Mouse (Mus musculus) heart, embryonic 15.5 days (tissue): ENCODE results near the gene Gm3776. TPM values are rescaled to one million over a fixed set of nuclear protein-coding genes. Genes with fewer than 3 reads are reported as not detected.
A peak's percentile ranks its signal among the peaks of the same experiment; 100 is the strongest.
"Not testable (repeated sequence)": the region's sequence is repeated elsewhere in the genome, so short reads cannot be mapped to it uniquely, and the experiment has no call there.

Experiments
- ATAC-seq: fragments of 200-750 bp; cut with Nextera tagmentation; replicated peaks from 2 replicates; pipeline ENCODE4 v1.8.0; 2017; ENCODE audit warnings: low read depth, moderate TSS enrichment; ENCODE audit not compliant: insufficient number of reproducible peaks, insufficient read depth, low FRiP score
- H3K27ac ChIP-seq: fragments of 300-500 bp; sonication (generic); 2 replicates; pipeline ENCODE4 v1.5.1; 2015; ENCODE audit warnings: mild to moderate bottlenecking, inconsistent platforms
- H3K27me3 ChIP-seq: fragments of 300-500 bp; sonication (generic); 2 replicates; pipeline ENCODE4 v1.6.1; 2015; ENCODE audit warnings: inconsistent platforms
- H3K36me3 ChIP-seq: fragments of 300-500 bp; sonication (generic); 2 replicates; pipeline ENCODE4 v1.6.1; 2015; ENCODE audit warnings: mild to moderate bottlenecking, inconsistent platforms
- H3K4me1 ChIP-seq: fragments of 300-500 bp; sonication (generic); replicated peaks from 2 replicates; pipeline ENCODE4 v1.6.1; 2015; ENCODE audit warnings: inconsistent platforms
- H3K4me2 ChIP-seq: fragments of 300-500 bp; sonication (generic); 2 replicates; pipeline ENCODE4 v1.6.1; 2015; ENCODE audit warnings: inconsistent platforms, mild to moderate bottlenecking, moderate library complexity
- H3K4me3 ChIP-seq: fragments of 300-500 bp; sonication (generic); 2 replicates; pipeline ENCODE4 v1.5.1; 2015; ENCODE audit warnings: mild to moderate bottlenecking, inconsistent platforms
- H3K9ac ChIP-seq: fragments of 300-500 bp; sonication (generic); 2 replicates; pipeline ENCODE4 v1.6.1; 2015; ENCODE audit warnings: mild to moderate bottlenecking, inconsistent platforms
- H3K9me3 ChIP-seq: fragments of 300-500 bp; sonication (generic); replicated peaks from 2 replicates; pipeline ENCODE4 v1.6.1; 2016; ENCODE audit warnings: inconsistent platforms
- WGBS: fragments of 180-500 bp; shearing (Covaris S2); methylation state at CpG from one replicate; pipeline ENCODE4 v1.1.7; 2015; ENCODE audit warnings: mixed read lengths; 5-methylcytosine and 5-hydroxymethylcytosine counted together
- polyA plus RNA-seq: library from polyadenylated mRNA; unstranded; fragments of >200 nt; fragmentation: Nextera tagmentation; extraction: Ambion mirVana; gene quantifications from 2 replicates; pipeline ENCODE4 v1.2.1, GENCODE M21; 2015

Gene Gm3776
- polyA plus RNA-seq, 1 experiment from 2014 or later = not detected

DNA sequence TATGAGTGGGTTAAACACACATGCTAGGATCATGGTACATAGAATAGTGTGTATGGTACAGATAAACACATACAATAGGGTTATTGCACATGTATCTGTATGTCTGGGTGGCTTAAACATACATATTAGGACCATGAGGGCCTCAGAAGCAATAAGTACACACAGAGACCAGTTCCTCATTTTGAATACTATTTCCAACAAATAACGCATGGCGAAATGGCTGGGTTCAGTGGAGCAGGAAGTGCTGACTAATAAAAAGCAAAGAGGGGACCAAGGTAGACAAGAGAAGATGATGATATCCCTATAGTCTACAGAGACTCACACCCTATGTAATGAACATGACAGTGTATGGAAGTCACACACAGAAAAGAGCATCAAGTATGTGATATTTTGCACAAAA is 28.8 kb upstream of the Gm3776 start:
- no peak for ATAC-seq
- Histone ChIP-seq H3K4me1 (peaks cover 8% of the 10 kb centered on the region), H3K27ac (no peak overlapping the region), H3K36me3 (no peaks in the 10 kb centered on the region), H3K4me3 (no peak overlapping the region), H3K9ac (no peak overlapping the region), H3K27me3 (no peaks in the 10 kb centered on the region), H3K9me3 (no peaks in the 10 kb centered on the region), H3K4me2 (no peak overlapping the region)
- 93% methylated on average over 2 of the region's 2 CpGs for WGBS

DNA sequence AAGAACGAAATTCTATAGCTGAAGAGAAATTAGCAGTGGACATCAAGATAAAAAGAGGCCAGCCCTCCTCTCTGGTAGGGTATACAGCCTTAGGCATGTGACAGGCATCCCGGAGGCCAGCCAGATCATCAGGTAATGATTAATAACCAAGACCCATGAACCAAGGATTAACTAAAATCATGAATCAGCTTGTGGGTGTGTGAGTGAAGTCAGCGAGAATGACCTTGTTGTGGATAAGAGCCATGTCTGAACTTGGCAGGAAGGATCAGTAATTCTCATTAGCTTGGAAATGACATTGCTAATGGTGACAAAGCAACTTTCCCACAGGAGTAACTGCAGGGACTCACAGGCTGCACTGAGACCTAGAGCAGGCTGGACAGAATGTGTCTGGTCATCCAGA is 27.3 kb upstream of the Gm3776 start:
- not testable (repeated sequence) for H3K4me3 ChIP-seq, H3K4me1 ChIP-seq, H3K27ac ChIP-seq, H3K4me2 ChIP-seq, H3K27me3 ChIP-seq, H3K9me3 ChIP-seq, H3K36me3 ChIP-seq, H3K9ac ChIP-seq, ATAC-seq
- WGBS = 51% methylated on average over 3 of the region's 3 CpGs

DNA sequence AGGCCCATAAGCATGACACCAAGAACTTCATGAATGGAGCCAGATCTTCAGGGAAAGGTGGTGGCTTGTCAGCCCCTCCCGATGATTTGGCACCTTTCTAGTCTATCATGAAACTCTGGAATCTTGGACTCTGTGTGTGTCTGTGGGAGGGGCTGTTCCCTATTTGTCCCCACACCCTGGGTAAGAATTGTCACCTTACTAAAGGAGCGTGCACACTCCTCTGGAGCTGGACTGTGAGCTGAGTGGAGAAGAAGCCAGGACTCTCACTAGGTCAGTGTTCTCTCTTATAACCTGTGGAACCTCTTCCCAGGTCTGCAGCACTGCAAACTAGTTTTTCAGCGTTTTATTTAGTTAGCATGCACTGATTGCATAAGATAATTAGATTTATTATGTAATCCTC is 26.5 kb upstream of the Gm3776 start, which contains the start of gene Gsta1:
Gsta1 (plus strand) TSS at position 196 of the 400 bp plus-strand sequence.
- not testable (repeated sequence) for H3K9me3 ChIP-seq, ATAC-seq, H3K27ac ChIP-seq, H3K36me3 ChIP-seq, H3K4me2 ChIP-seq, H3K27me3 ChIP-seq, H3K4me1 ChIP-seq, H3K4me3 ChIP-seq, H3K9ac ChIP-seq
- WGBS = 60% methylated on average over 2 of the region's 3 CpGs

DNA sequence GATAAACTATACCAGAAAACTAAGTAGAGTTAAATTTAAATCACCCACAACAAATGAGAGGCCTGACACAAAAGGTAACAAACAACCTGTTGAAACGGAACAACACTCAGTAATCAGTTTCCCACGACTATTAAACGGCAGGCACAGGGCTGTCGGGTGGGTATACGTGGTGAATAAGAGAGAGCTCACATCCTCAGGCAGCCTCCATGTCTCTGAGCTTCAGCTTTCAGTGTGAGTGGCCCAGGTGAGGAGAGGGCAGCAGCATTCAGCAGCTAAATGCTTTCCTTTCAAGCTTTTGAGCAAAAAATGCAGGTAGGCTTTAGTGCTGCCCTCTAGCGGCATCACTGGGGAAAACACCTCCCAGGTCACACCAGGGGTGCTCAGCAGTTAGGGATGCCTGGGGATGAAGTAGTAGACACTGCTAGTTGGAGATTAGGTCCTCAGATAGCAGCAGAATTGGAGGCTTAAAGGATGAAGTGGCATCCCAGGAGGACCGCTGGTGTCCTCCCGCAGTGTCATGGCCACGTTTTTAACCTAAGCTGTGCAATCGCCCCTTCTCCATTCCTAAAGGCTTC is 23.7 kb upstream of the Gm3776 start:
- H3K27ac ChIP-seq, H3K9ac ChIP-seq, H3K4me3 ChIP-seq, H3K27me3 ChIP-seq, H3K36me3 ChIP-seq, ATAC-seq, H3K4me2 ChIP-seq, H3K4me1 ChIP-seq, H3K9me3 ChIP-seq: not testable (repeated sequence)
- no CpG with 5 or more reads among the region's 10 CpGs for WGBS

DNA sequence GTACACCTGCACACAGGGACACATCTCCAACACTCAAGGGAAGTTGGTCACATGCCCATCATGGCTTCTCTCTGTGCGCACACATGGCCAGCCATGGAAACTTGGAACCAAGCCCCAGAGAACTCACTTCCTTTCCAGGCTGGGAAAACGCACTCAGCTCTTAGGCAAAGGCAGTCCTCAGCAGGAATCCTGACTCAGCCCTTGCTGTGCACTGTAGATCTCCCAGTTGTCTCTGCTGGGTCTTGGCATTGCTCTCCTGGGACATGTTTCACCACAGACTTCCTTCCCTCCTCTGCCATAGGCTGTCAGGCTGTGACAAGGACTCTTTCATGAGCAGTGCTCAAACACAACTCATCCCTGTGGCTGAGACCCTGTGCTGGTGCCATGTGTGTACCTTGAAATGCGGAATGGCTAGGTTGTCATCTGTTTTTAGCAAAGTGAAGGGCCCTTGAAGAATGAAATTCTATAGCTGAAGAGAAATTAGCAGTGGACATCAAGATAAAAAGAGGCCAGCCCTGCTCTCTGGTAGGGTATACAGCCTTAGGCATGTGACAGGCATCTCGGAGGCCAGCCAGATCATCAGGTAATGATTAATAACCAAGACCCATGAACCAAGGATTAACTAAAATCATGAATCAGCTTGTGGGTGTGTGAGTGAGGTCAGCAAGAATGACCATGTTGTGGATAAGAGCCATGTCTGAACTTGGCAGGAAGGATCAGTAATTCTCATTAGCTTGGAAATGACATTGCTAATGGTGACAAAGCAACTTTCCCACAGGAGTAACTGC is 1.1 kb upstream of the Gm3776 start:
- not testable (repeated sequence) for H3K4me3 ChIP-seq, H3K4me1 ChIP-seq, H3K27ac ChIP-seq, H3K4me2 ChIP-seq, H3K36me3 ChIP-seq, H3K9me3 ChIP-seq, H3K27me3 ChIP-seq, H3K9ac ChIP-seq
- 0 out of 2 replicates have a peak, but pooled peaks have one; percentile 27 for ATAC-seq
- WGBS = 68% methylated on average over 4 of the region's 4 CpGs

DNA sequence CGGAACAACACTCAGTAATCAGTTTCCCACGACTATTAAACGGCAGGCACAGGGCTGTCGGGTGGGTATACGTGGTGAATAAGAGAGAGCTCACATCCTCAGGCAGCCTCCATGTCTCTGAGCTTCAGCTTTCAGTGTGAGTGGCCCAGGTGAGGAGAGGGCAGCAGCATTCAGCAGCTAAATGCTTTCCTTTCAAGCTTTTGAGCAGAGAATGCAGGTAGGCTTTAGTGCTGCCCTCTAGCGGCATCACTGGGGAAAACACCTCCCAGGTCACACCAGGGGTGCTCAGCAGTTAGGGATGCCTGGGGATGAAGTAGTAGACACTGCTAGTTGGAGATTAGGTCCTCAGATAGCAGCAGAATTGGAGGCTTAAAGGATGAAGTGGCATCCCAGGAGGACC is 2.8 kb downstream of the Gm3776 start:
- not testable (repeated sequence) for H3K27ac ChIP-seq, H3K4me1 ChIP-seq, H3K9me3 ChIP-seq, ATAC-seq, H3K4me2 ChIP-seq, H3K4me3 ChIP-seq, H3K36me3 ChIP-seq, H3K27me3 ChIP-seq, H3K9ac ChIP-seq
- WGBS = 0% methylated on average over 1 of the region's 6 CpGs

DNA sequence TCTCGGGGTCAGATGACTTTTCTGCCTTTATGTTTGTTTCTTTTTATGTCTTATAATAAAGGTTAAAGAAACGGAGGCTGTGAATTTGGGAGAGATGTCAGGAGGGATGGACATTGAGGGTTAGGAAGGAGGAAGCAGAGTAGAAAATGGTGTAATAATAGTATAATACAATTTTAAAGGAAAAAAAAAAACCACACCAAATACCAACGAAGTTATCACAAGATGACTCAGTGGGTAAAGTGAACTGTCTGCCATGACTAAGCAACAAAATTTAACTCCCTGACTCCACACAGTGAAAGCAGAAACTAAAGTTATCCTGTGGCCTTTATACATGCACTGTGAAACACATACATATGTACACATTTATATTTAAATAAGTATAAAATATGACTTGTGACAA is 14.0 kb downstream of the Gm3776 start:
- H3K9ac ChIP-seq, H3K36me3 ChIP-seq, H3K4me2 ChIP-seq, ATAC-seq, H3K4me3 ChIP-seq, H3K27me3 ChIP-seq, H3K9me3 ChIP-seq, H3K27ac ChIP-seq, H3K4me1 ChIP-seq: not testable (repeated sequence)
- 69% methylated on average over 3 of the region's 3 CpGs for WGBS

DNA sequence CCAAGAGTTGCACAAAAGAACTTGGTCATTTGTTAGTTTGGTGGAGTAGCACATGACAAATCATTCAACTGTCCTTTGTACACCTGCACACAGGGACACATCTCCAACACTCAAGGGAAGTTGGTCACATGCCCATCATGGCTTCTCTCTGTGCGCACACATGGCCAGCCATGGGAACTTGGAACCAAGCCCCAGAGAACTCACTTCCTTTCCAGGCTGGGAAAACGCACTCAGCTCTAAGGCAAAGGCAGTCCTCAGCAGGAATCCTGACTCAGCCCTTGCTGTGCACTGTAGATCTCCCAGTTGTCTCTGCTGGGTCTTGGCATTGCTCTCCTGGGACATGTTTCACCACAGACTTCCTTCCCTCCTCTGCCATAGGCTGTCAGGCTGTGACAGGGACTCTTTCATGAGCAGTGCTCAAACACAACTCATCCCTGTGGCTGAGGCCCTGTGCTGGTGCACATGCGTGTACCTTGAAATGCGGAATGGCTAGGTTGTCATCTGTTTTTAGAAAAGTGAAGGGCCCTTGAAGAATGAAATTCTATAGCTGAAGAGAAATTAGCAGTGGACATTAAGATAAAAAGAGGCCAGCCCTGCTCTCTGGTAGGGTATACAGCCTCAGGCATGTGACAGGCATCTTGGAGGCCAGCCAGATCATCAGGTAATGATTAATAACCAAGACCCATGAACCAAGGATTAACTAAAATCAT is 25.2 kb downstream of the Gm3776 start:
- H3K4me3 ChIP-seq, H3K4me1 ChIP-seq, H3K27ac ChIP-seq, H3K36me3 ChIP-seq, H3K27me3 ChIP-seq, H3K9ac ChIP-seq, ATAC-seq, H3K9me3 ChIP-seq, H3K4me2 ChIP-seq: not testable (repeated sequence)
- WGBS = 76% methylated on average over 4 of the region's 4 CpGs

DNA sequence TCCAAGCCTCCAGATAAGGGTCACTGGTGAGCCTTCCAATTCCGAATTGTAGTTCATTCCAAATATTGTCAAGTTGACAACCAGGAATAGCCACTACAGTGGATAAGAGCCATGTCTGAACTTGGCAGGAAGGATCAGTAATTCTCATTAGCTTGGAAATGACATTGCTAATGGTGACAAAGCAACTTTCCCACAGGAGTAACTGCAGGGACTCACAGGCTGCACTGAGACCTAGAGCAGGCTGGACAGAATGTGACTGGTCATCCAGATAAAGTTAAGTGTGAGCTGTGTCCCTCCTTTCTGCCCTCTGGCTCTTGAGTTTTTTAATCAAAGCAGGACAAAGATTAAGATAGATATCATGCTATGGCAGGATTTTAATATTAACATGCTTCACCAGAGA is 32.1 kb downstream of the Gm3776 start:
- H3K4me3 ChIP-seq, H3K36me3 ChIP-seq, H3K9ac ChIP-seq, H3K4me1 ChIP-seq, H3K9me3 ChIP-seq, H3K27me3 ChIP-seq, H3K27ac ChIP-seq, ATAC-seq, H3K4me2 ChIP-seq: not testable (repeated sequence)
- 41% methylated on average over 1 of the region's 1 CpGs for WGBS

DNA sequence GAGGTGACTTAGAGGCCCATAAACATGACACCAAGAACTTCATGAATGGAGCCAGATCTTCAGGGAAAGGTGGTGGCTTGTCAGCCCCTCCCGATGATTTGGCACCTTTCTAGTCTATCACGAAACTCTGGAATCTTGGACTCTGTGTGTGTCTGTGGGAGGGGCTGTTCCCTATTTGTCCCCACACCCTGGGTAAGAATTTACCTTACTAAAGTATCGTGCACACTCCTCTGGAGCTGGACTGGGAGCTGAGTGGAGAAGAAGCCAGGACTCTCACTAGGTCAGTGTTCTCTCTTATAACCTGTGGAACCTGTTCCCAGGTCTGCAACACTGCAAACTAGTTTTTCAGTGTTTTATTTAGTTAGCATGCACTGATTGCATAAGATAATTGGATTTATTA is 32.8 kb downstream of the Gm3776 start, which contains the start of gene Gm10639:
Gm10639 (plus strand) TSS at position 201 of the 400 bp plus-strand sequence.
- H3K4me2 ChIP-seq, H3K27ac ChIP-seq, H3K4me3 ChIP-seq, H3K9ac ChIP-seq, ATAC-seq, H3K27me3 ChIP-seq, H3K36me3 ChIP-seq, H3K9me3 ChIP-seq, H3K4me1 ChIP-seq: not testable (repeated sequence)
- WGBS = 74% methylated on average over 3 of the region's 3 CpGs

DNA sequence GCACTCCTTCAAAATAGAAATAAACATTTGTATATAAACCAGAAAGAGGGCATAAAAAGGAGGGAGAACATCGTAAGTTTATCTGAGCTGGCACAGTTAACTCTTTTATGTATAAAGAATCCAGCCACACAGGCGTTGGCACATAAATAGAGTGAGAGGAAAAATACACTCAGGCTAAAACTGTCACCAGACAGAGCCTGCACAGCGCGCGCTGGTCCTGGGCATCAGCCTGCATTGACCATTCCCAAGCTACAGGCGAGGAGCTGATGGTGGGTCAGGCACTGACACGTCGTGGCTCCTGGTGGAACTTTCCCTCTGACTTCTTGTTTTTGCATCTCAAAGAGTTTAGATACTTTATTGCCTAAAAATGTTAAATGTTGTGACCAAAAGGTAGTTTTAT is 35.5 kb downstream of the Gm3776 start:
- not testable (repeated sequence) for H3K27ac ChIP-seq, H3K9me3 ChIP-seq, H3K36me3 ChIP-seq, ATAC-seq, H3K27me3 ChIP-seq, H3K9ac ChIP-seq, H3K4me3 ChIP-seq, H3K4me2 ChIP-seq, H3K4me1 ChIP-seq
- WGBS = 66% methylated on average over 8 of the region's 8 CpGs
